Mouse (Mus musculus): ENCODE results near the gene Sgo2a.

The Sgo2a gene

GRCm38 (mm10) chr1:58056074-58056807 is 60.5 kb downstream of the Sgo2a start:
- no peak for DNase-seq (ENCODE audit: low read depth, low spot score)
- H3K27me3 ChIP-seq (ENCODE audit: control insufficient read depth, insufficient read depth, low read length, poor library complexity, severe bottlenecking), result no peaks in the 10 kb centered on the region
- no peaks in the 10 kb centered on the region for H3K36me3 ChIP-seq (ENCODE audit: control insufficient read depth, insufficient read depth, low read length, poor library complexity, severe bottlenecking)

- DNase-seq (ENCODE audit: low read depth, low spot score), result no peak
- no peaks in the 10 kb centered on the region for H3K27me3 ChIP-seq (ENCODE audit: control insufficient read depth, insufficient read depth, low read length, poor library complexity, severe bottlenecking)
- no peaks in the 10 kb centered on the region for H3K36me3 ChIP-seq (ENCODE audit: control insufficient read depth, insufficient read depth, low read length, poor library complexity, severe bottlenecking)
Observed at GRCm38 (mm10) chr1:58056939-58057338, 61.2 kb downstream of the Sgo2a start.

- no peaks in the 10 kb centered on the region for H3K36me3 ChIP-seq (ENCODE audit: control insufficient read depth, insufficient read depth, low read length, poor library complexity, severe bottlenecking)
- H3K27me3 ChIP-seq (ENCODE audit: control insufficient read depth, insufficient read depth, low read length, poor library complexity, severe bottlenecking), result no peaks in the 10 kb centered on the region
- DNase-seq (ENCODE audit: low read depth, low spot score), result no peak
Observed at GRCm38 (mm10) chr1:58058846-58059245, 63.1 kb downstream of the Sgo2a start.

- H3K27me3 ChIP-seq (ENCODE audit: control insufficient read depth, insufficient read depth, low read length, poor library complexity, severe bottlenecking), result no peaks in the 10 kb centered on the region
- no peak for DNase-seq (ENCODE audit: low read depth, low spot score)
- no peaks in the 10 kb centered on the region for H3K36me3 ChIP-seq (ENCODE audit: control insufficient read depth, insufficient read depth, low read length, poor library complexity, severe bottlenecking)
Observed at GRCm38 (mm10) chr1:58062131-58062530, 66.4 kb downstream of the Sgo2a start.

GRCm38 (mm10) chr1:58065151-58065550 is 69.4 kb downstream of the Sgo2a start:
- Histone ChIP-seq H3K27me3 (ENCODE audit: control insufficient read depth, insufficient read depth, low read length, poor library complexity, severe bottlenecking) (no peaks in the 10 kb centered on the region), H3K36me3 (ENCODE audit: control insufficient read depth, insufficient read depth, low read length, poor library complexity, severe bottlenecking) (no peaks in the 10 kb centered on the region)
- no peak for DNase-seq (ENCODE audit: low read depth, low spot score)

- DNase-seq (ENCODE audit: low read depth, low spot score), result no peak
- H3K27me3 ChIP-seq (ENCODE audit: control insufficient read depth, insufficient read depth, low read length, poor library complexity, severe bottlenecking), result no peaks in the 10 kb centered on the region
Observed at GRCm38 (mm10) chr1:58065606-58066005, 69.8 kb downstream of the Sgo2a start.

GRCm38 (mm10) chr1:58069181-58069580 is 73.4 kb downstream of the Sgo2a start:
- no peaks in the 10 kb centered on the region for H3K36me3 ChIP-seq (ENCODE audit: control insufficient read depth, insufficient read depth, low read length, poor library complexity, severe bottlenecking)
- H3K27me3 ChIP-seq (ENCODE audit: control insufficient read depth, insufficient read depth, low read length, poor library complexity, severe bottlenecking), result no peaks in the 10 kb centered on the region
- DNase-seq (ENCODE audit: low read depth, low spot score), result no peak

More at GRCm38 (mm10) chr1:58065606-58066005, 69.8 kb downstream of the Sgo2a start:
- no peaks in the 10 kb centered on the region for H3K36me3 ChIP-seq (ENCODE audit: control insufficient read depth, insufficient read depth, low read length, poor library complexity, severe bottlenecking)

- Histone ChIP-seq H3K36me3 (ENCODE audit: control insufficient read depth, insufficient read depth, low read length, poor library complexity, severe bottlenecking) (no peaks in the 10 kb centered on the region), H3K27me3 (ENCODE audit: control insufficient read depth, insufficient read depth, low read length, poor library complexity, severe bottlenecking) (no peaks in the 10 kb centered on the region)
- no peak for DNase-seq (ENCODE audit: low read depth, low spot score)
Observed at GRCm38 (mm10) chr1:58070091-58070490, 74.3 kb downstream of the Sgo2a start.

- no peaks in the 10 kb centered on the region for H3K36me3 ChIP-seq (ENCODE audit: control insufficient read depth, insufficient read depth, low read length, poor library complexity, severe bottlenecking)
- no peaks in the 10 kb centered on the region for H3K27me3 ChIP-seq (ENCODE audit: control insufficient read depth, insufficient read depth, low read length, poor library complexity, severe bottlenecking)
- no peak for DNase-seq (ENCODE audit: low read depth, low spot score)
Observed at GRCm38 (mm10) chr1:58071006-58071405, 75.2 kb downstream of the Sgo2a start.

- Histone ChIP-seq H3K27me3 (ENCODE audit: control insufficient read depth, insufficient read depth, low read length, poor library complexity, severe bottlenecking) (no peaks in the 10 kb centered on the region), H3K36me3 (ENCODE audit: control insufficient read depth, insufficient read depth, low read length, poor library complexity, severe bottlenecking) (no peaks in the 10 kb centered on the region)
- no peak for DNase-seq (ENCODE audit: low read depth, low spot score)
Observed at GRCm38 (mm10) chr1:58071509-58071908, 75.7 kb downstream of the Sgo2a start.

GRCm38 (mm10) chr1:58072416-58072815 is 76.6 kb downstream of the Sgo2a start:
- H3K36me3 ChIP-seq (ENCODE audit: control insufficient read depth, insufficient read depth, low read length, poor library complexity, severe bottlenecking), result no peaks in the 10 kb centered on the region
- no peaks in the 10 kb centered on the region for H3K27me3 ChIP-seq (ENCODE audit: control insufficient read depth, insufficient read depth, low read length, poor library complexity, severe bottlenecking)
- DNase-seq (ENCODE audit: low read depth, low spot score), result no peak

GRCm38 (mm10) chr1:58072991-58073730 is 77.4 kb downstream of the Sgo2a start:
- Histone ChIP-seq H3K27me3 (ENCODE audit: control insufficient read depth, insufficient read depth, low read length, poor library complexity, severe bottlenecking) (no peaks in the 10 kb centered on the region), H3K36me3 (ENCODE audit: control insufficient read depth, insufficient read depth, low read length, poor library complexity, severe bottlenecking) (no peaks in the 10 kb centered on the region)
- no peak for DNase-seq (ENCODE audit: low read depth, low spot score)

- Histone ChIP-seq H3K27me3 (ENCODE audit: control insufficient read depth, insufficient read depth, low read length, poor library complexity, severe bottlenecking) (no peaks in the 10 kb centered on the region), H3K36me3 (ENCODE audit: control insufficient read depth, insufficient read depth, low read length, poor library complexity, severe bottlenecking) (no peaks in the 10 kb centered on the region)
- no peak for DNase-seq (ENCODE audit: low read depth, low spot score)
Observed at GRCm38 (mm10) chr1:58074266-58074665, 78.5 kb downstream of the Sgo2a start.
